Mouse (Mus musculus) cortical plate, adult 2 months (tissue): Measurements from ENCODE around the gene Wdr24. TPM values are rescaled to one million over a fixed set of nuclear protein-coding genes. Genes with fewer than 3 reads are reported as not detected.
"Not testable (repeated sequence)": the region's sequence is repeated elsewhere in the genome, so short reads cannot be mapped to it uniquely, and the experiment has no call there.

ENCODE experiments used
- H3K27ac ChIP-seq: fragments of 200-500 bp; 2 replicates; pipeline ENCODE4 v1.5.1; 2012; ENCODE audit warnings: low read length, control low read depth, inconsistent platforms; ENCODE audit not compliant: insufficient read depth
- H3K4me1 ChIP-seq: fragments of 200-500 bp; 2 replicates; pipeline ENCODE4 v1.6.1; 2011; ENCODE audit warnings: low read length; ENCODE audit not compliant: control insufficient read depth, insufficient read depth
- H3K4me3 ChIP-seq: fragments of 200-500 bp; 2 replicates; pipeline ENCODE4 v1.5.1; 2011; ENCODE audit warnings: mild to moderate bottlenecking, low read length, control low read depth; ENCODE audit not compliant: insufficient read depth
- CTCF ChIP-seq: fragments of 200-500 bp; IDR thresholded peaks from 2 replicates; pipeline ENCODE4 v1.5.1; 2011; ENCODE audit warnings: mild to moderate bottlenecking, control low read depth, low read length; ENCODE audit not compliant: insufficient read depth; ENCODE audit errors: extremely low read depth
- POLR2A ChIP-seq: fragments of 200-500 bp; IDR thresholded peaks from 2 replicates; pipeline ENCODE4 v1.6.1; 2011; ENCODE audit warnings: mild to moderate bottlenecking, low read length, control low read depth; ENCODE audit not compliant: insufficient read depth; ENCODE audit errors: extremely low read depth
- polyA plus RNA-seq: library from polyadenylated mRNA; depleted of rRNA; stranded (reverse); fragments of >200 nt; gene quantifications from 2 replicates; pipeline ENCODE4 v1.2.3, GENCODE M21; 2012

Wdr24 gene
- polyA plus RNA-seq, 1 experiment: 36.4 TPM

- H3K4me3 ChIP-seq: no peak overlapping the region
- H3K4me1 ChIP-seq: peaks cover 6% of the 10 kb centered on the region
- TF ChIP-seq POLR2A (no peak), CTCF (no peak)
- H3K27ac ChIP-seq: no peak overlapping the region
Measured at GRCm38 (mm10) chr17:25865288-25865687, 41.9 kb downstream of the Wdr24 start.

GRCm38 (mm10) chr17:25866172-25866571 lies 42.7 kb downstream of the Wdr24 start:
- TF ChIP-seq POLR2A: no peak
- TF ChIP-seq CTCF: no peak
- no peak overlapping the region for H3K27ac ChIP-seq
- no peak overlapping the region for H3K4me3 ChIP-seq
- H3K4me1 ChIP-seq: peaks cover 3% of the 10 kb centered on the region; the same call in 1 of the 2 replicates

GRCm38 (mm10) chr17:25867509-25867835 lies 44.0 kb downstream of the Wdr24 start:
- Histone ChIP-seq H3K27ac (no peak overlapping the region), H3K4me3 (peak overlapping the region; percentile 58), H3K4me1 (peaks cover 3% of the 10 kb centered on the region; the same call in 1 of the 2 replicates)
- TF ChIP-seq CTCF (no peak), POLR2A (no peak)

- TF ChIP-seq CTCF (no peak), POLR2A (no peak)
- no peak overlapping the region for H3K27ac ChIP-seq
- H3K4me1 ChIP-seq: peaks cover 3% of the 10 kb centered on the region; the same call in 1 of the 2 replicates
- peak overlapping the region; percentile 58 for H3K4me3 ChIP-seq
Measured at GRCm38 (mm10) chr17:25867836-25868600, 44.6 kb downstream of the Wdr24 start.

- TF ChIP-seq POLR2A: peak; percentile 60; the same call in 1 of the 2 replicates
- no peak for TF ChIP-seq CTCF
- Histone ChIP-seq H3K4me1 (peaks cover 3% of the 10 kb centered on the region; the same call in 1 of the 2 replicates), H3K4me3 (peak within 1 kb of the TSS; percentile 58), H3K27ac (no peak within 1 kb of the TSS)
Measured at GRCm38 (mm10) chr17:25868601-25869191, 45.3 kb downstream of the Wdr24 start, which contains the start of gene Mcrip2. TSS of gene Mcrip2 (minus strand) at chr17:25868764.

- TF ChIP-seq CTCF: no peak
- TF ChIP-seq POLR2A: no peak
- H3K4me3 ChIP-seq: no peak overlapping the region
- H3K27ac ChIP-seq: no peak overlapping the region
- H3K4me1 ChIP-seq: peaks cover 3% of the 10 kb centered on the region; the same call in 1 of the 2 replicates
Measured at GRCm38 (mm10) chr17:25869498-25869897, 46.1 kb downstream of the Wdr24 start.

- Histone ChIP-seq H3K27ac (no peak overlapping the region), H3K4me1 (peaks cover 3% of the 10 kb centered on the region; the same call in 1 of the 2 replicates), H3K4me3 (no peak overlapping the region)
- TF ChIP-seq POLR2A: no peak
- TF ChIP-seq CTCF: no peak
Measured at GRCm38 (mm10) chr17:25869954-25870353, 46.5 kb downstream of the Wdr24 start.

- not testable (repeated sequence) for H3K4me3 ChIP-seq, H3K27ac ChIP-seq, H3K4me1 ChIP-seq
Measured at GRCm38 (mm10) chr17:25871566-25871965, 48.1 kb downstream of the Wdr24 start.

GRCm38 (mm10) chr17:25872676-25873075 lies 49.2 kb downstream of the Wdr24 start:
- H3K4me3 ChIP-seq: no peak overlapping the region

GRCm38 (mm10) chr17:25873405-25874147 lies 50.1 kb downstream of the Wdr24 start:
- Histone ChIP-seq H3K4me1 (peaks cover 5% of the 10 kb centered on the region; the same call in 1 of the 2 replicates), H3K4me3 (no peak overlapping the region; the same call in 1 of the 2 replicates), H3K27ac (no peak overlapping the region)
- TF ChIP-seq CTCF: no peak
- no peak for TF ChIP-seq POLR2A

More at GRCm38 (mm10) chr17:25872676-25873075, 49.2 kb downstream of the Wdr24 start:
- Histone ChIP-seq H3K4me1 (peaks cover 5% of the 10 kb centered on the region; the same call in 1 of the 2 replicates), H3K27ac (no peak overlapping the region)
- no peak for TF ChIP-seq CTCF
- TF ChIP-seq POLR2A: no peak
